Mouse (Mus musculus): Measurements from ENCODE around the gene Pip5k1b.

The Pip5k1b gene

GRCm38 (mm10) chr19:24417659-24418004, 138.0 kb downstream of the Pip5k1b start:
- no peaks in the 10 kb centered on the region for H3K36me3 ChIP-seq (ENCODE audit: insufficient read depth, low read length)
- H3K4me3 ChIP-seq (replicated peaks; ENCODE audit: low read length) = no peak overlapping the region
- TF ChIP-seq POU5F1 (IDR thresholded peaks at IDR 0.05; ENCODE audit: borderline replicate concordance, low read length) = no peak
- H3K4me1 ChIP-seq (replicated peaks; ENCODE audit: low read depth, low read length) = peaks cover 10% of the 10 kb centered on the region
- H3K27me3 ChIP-seq (ENCODE audit: insufficient read depth, low read length) = no peaks in the 10 kb centered on the region
- no peaks in the 10 kb centered on the region for H3K9me3 ChIP-seq (ENCODE audit: low read length)

DNA sequence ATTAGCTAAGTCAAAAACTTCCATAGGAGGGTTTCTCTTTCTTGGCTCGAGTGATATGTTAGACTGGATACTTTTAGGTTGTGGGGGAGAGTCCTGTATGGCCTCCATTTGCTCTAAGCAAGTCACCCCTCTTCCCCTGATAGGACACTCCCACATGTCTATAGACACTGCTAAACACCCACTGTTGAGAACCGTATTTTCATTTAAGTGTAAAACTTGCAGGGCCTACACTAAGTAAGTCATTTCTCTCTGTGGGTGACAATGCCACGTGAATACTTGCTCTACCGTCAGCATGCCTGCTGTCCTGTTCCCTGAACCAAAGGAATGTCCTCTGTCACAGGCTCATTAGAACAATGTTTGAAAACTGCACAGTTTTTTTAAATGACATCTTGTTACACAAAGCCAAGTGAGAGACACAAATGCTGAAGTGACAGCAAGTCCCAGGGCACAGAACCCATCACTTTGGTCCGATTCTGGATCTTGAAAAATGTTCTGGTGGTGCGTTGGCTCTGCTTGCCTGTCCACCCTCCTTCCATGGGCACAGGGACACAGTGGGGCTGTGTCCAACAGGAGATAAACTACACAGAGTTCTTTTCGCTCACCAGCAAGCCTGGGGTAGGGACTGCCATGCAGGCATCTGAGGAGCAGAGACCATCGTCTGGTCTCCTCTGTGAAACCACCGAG, 138.6 kb downstream of the Pip5k1b start:
- TF ChIP-seq NANOG (IDR thresholded peaks at IDR 0.05; ENCODE audit: borderline replicate concordance, low read length) = no peak
- Histone ChIP-seq H3K9me3 (ENCODE audit: low read length) (no peaks in the 10 kb centered on the region), H3K4me3 (replicated peaks; ENCODE audit: low read length) (no peak overlapping the region), H3K36me3 (ENCODE audit: insufficient read depth, low read length) (no peaks in the 10 kb centered on the region), H3K27me3 (ENCODE audit: insufficient read depth, low read length) (no peaks in the 10 kb centered on the region), H3K4me1 (replicated peaks; ENCODE audit: low read depth, low read length) (peaks cover 10% of the 10 kb centered on the region)

GRCm38 (mm10) chr19:24415778-24416621, 139.7 kb downstream of the Pip5k1b start:
- no peak for TF ChIP-seq NANOG (IDR thresholded peaks at IDR 0.05; ENCODE audit: borderline replicate concordance, low read length)
- no peak for TF ChIP-seq POU5F1 (IDR thresholded peaks at IDR 0.05; ENCODE audit: borderline replicate concordance, low read length)
- TF ChIP-seq CTCF (conservative IDR thresholded peaks at IDR 0.05; ENCODE audit: low read length) = no peak
- Histone ChIP-seq H3K27me3 (ENCODE audit: insufficient read depth, low read length) (no peaks in the 10 kb centered on the region), H3K36me3 (ENCODE audit: insufficient read depth, low read length) (no peaks in the 10 kb centered on the region), H3K4me3 (replicated peaks; ENCODE audit: low read length) (no peak overlapping the region), H3K4me1 (replicated peaks; ENCODE audit: low read depth, low read length) (peaks cover 10% of the 10 kb centered on the region), H3K9me3 (ENCODE audit: low read length) (no peaks in the 10 kb centered on the region)

DNA sequence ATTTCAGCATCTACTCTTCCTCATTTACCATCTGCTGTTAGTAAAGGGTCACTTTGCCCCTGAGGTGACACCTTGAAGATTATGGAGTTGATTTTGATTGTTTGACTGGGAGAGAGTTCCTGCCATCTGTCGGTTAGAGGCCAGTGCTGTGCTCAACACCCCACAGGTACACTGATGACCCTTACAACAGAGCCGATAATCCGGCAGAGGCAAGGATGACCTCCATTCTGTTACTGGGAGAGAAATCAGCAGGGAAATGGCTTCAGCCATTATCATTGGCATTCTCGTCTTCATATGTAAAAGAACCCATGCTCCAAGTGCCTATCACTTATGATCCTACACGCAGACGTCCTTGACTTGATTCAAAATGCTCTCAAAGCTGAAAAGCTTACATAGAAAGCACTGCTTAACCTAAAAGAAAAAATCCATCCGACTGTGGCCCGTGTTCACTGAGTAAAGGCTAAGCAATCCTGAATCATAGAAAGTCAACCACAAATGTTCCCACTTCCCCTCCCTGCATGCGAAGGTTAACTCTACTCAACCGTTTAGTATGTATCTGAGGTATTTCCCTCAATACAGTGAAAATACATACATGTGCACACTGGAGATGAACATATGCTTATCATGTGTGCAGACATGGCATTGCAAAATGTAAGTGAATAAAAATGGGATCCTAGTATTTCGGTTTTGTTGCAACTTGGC, 146.7 kb downstream of the Pip5k1b start:
- no peak overlapping the region for H3K4me3 ChIP-seq (replicated peaks; ENCODE audit: low read length)
- no peaks in the 10 kb centered on the region for H3K36me3 ChIP-seq (ENCODE audit: insufficient read depth, low read length)
- H3K9me3 ChIP-seq (ENCODE audit: low read length) = no peaks in the 10 kb centered on the region
- no peaks in the 10 kb centered on the region for H3K27me3 ChIP-seq (ENCODE audit: insufficient read depth, low read length)
- peaks cover 7% of the 10 kb centered on the region for H3K4me1 ChIP-seq (replicated peaks; ENCODE audit: low read depth, low read length)
- TF ChIP-seq NANOG (IDR thresholded peaks at IDR 0.05; ENCODE audit: borderline replicate concordance, low read length) = peak; percentile 72; the same call in 1 of the 2 replicates
- TF ChIP-seq CTCF (conservative IDR thresholded peaks at IDR 0.05; ENCODE audit: low read length) = no peak

DNA sequence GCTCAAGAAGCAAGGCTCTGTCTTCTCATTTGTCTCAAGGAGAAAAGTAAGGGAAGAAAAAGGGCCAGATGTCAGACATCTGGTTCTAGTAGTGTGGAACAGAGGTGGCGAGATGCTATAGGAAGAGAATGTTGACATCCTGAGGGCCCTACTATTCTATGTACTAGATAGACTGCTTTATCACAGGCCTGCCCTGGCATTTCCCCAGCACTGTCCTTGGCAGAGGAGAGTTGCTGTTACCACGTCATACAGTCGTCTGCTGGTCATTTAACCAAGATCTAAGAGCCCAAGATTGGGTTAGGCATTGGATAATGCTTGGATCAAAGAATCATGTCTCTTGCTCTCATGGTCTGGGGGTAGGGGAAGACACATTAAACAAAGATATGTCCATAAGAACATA, 151.0 kb downstream of the Pip5k1b start:
- Histone ChIP-seq H3K36me3 (ENCODE audit: insufficient read depth, low read length) (no peaks in the 10 kb centered on the region), H3K4me1 (replicated peaks; ENCODE audit: low read depth, low read length) (peaks cover 7% of the 10 kb centered on the region), H3K4me3 (replicated peaks; ENCODE audit: low read length) (no peak overlapping the region), H3K27me3 (ENCODE audit: insufficient read depth, low read length) (no peaks in the 10 kb centered on the region), H3K9me3 (ENCODE audit: low read length) (no peaks in the 10 kb centered on the region)
- no peak for TF ChIP-seq NANOG (IDR thresholded peaks at IDR 0.05; ENCODE audit: borderline replicate concordance, low read length)
- TF ChIP-seq CTCF (conservative IDR thresholded peaks at IDR 0.05; ENCODE audit: low read length) = no peak
- TF ChIP-seq POU5F1 (IDR thresholded peaks at IDR 0.05; ENCODE audit: borderline replicate concordance, low read length) = no peak

GRCm38 (mm10) chr19:24403245-24403644, 152.4 kb downstream of the Pip5k1b start:
- no peak overlapping the region for H3K4me3 ChIP-seq (replicated peaks; ENCODE audit: low read length)
- no peaks in the 10 kb centered on the region for H3K4me1 ChIP-seq (replicated peaks; ENCODE audit: low read depth, low read length)
- H3K9me3 ChIP-seq (ENCODE audit: low read length) = no peaks in the 10 kb centered on the region
- no peaks in the 10 kb centered on the region for H3K27me3 ChIP-seq (ENCODE audit: insufficient read depth, low read length)
- TF ChIP-seq POU5F1 (IDR thresholded peaks at IDR 0.05; ENCODE audit: borderline replicate concordance, low read length) = no peak
- no peaks in the 10 kb centered on the region for H3K36me3 ChIP-seq (ENCODE audit: insufficient read depth, low read length)

DNA sequence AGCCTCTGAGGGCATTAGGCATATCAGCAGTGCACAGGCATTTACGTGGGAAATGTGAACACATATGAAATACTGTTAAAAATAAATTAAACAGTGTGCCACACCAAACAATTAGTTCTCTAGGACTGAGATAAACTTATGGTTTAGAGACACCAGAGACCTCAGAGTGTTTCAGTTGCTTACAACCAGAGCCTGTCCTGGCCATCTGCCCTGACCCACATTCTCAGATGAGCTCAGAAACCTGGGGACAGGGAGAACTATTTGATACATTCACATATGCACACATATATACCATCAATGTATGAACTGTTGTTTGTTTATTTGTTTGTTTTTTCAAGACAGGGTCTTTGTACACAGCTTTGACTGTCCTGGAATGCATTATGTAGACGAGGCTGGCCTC, 161.8 kb downstream of the Pip5k1b start:
- no peaks in the 10 kb centered on the region for H3K9me3 ChIP-seq (ENCODE audit: low read length)
- no peak overlapping the region for H3K4me3 ChIP-seq (replicated peaks; ENCODE audit: low read length)
- no peak for TF ChIP-seq NANOG (IDR thresholded peaks at IDR 0.05; ENCODE audit: borderline replicate concordance, low read length)
- TF ChIP-seq CTCF (conservative IDR thresholded peaks at IDR 0.05; ENCODE audit: low read length) = no peak
- no peak for TF ChIP-seq POU5F1 (IDR thresholded peaks at IDR 0.05; ENCODE audit: borderline replicate concordance, low read length)
- H3K36me3 ChIP-seq (ENCODE audit: insufficient read depth, low read length) = no peaks in the 10 kb centered on the region
- no peaks in the 10 kb centered on the region for H3K27me3 ChIP-seq (ENCODE audit: insufficient read depth, low read length)
- H3K4me1 ChIP-seq (replicated peaks; ENCODE audit: low read depth, low read length) = no peaks in the 10 kb centered on the region

GRCm38 (mm10) chr19:24391519-24392251, 164.0 kb downstream of the Pip5k1b start:
- Histone ChIP-seq H3K9me3 (ENCODE audit: low read length) (no peaks in the 10 kb centered on the region), H3K27me3 (ENCODE audit: insufficient read depth, low read length) (no peaks in the 10 kb centered on the region), H3K36me3 (ENCODE audit: insufficient read depth, low read length) (no peaks in the 10 kb centered on the region), H3K4me1 (replicated peaks; ENCODE audit: low read depth, low read length) (no peaks in the 10 kb centered on the region), H3K4me3 (replicated peaks; ENCODE audit: low read length) (no peak overlapping the region)
- TF ChIP-seq CTCF (conservative IDR thresholded peaks at IDR 0.05; ENCODE audit: low read length) (no peak), POU5F1 (IDR thresholded peaks at IDR 0.05; ENCODE audit: borderline replicate concordance, low read length) (no peak), NANOG (IDR thresholded peaks at IDR 0.05; ENCODE audit: borderline replicate concordance, low read length) (no peak)

All from E14TG2a.4 (cell line).